Mouse (Mus musculus) testis, postnatal 10 days (tissue): ENCODE results near the gene Ebf4.
"Not testable (repeated sequence)": the region's sequence is repeated elsewhere in the genome, so short reads cannot be mapped to it uniquely, and the experiment has no call there.

ENCODE experiments used
- DNase-seq: peaks from one replicate; pipeline ENCODE4 v3.0.0; 2021; ENCODE audit warnings: low spot score

The Ebf4 gene

GRCm38 (mm10) chr2:130295331-130296133 is 563 bp downstream of the Ebf4 start:
- peak; percentile 62 for DNase-seq

GRCm38 (mm10) chr2:130296134-130296745 is 1.3 kb downstream of the Ebf4 start:
- DNase-seq, result no peak

- no peak for DNase-seq
Observed at GRCm38 (mm10) chr2:130297580-130297979, 2.6 kb downstream of the Ebf4 start.

GRCm38 (mm10) chr2:130303014-130303413 is 8.0 kb downstream of the Ebf4 start:
- DNase-seq, result no peak

- no peak for DNase-seq
Observed at GRCm38 (mm10) chr2:130327057-130327456, 32.1 kb downstream of the Ebf4 start.

GRCm38 (mm10) chr2:130329502-130329901 is 34.5 kb downstream of the Ebf4 start:
- DNase-seq, result no peak

- DNase-seq, result no peak
Observed at GRCm38 (mm10) chr2:130335112-130335511, 40.1 kb downstream of the Ebf4 start.

GRCm38 (mm10) chr2:130340464-130341219 is 45.7 kb downstream of the Ebf4 start:
- DNase-seq, result no peak

- no peak for DNase-seq
Observed at GRCm38 (mm10) chr2:130341220-130341580, 46.2 kb downstream of the Ebf4 start.

- DNase-seq, result no peak
Observed at GRCm38 (mm10) chr2:130350376-130350775, 55.4 kb downstream of the Ebf4 start.

- no peak for DNase-seq
Observed at GRCm38 (mm10) chr2:130351758-130352339, 56.9 kb downstream of the Ebf4 start.

GRCm38 (mm10) chr2:130353411-130353810 is 58.4 kb downstream of the Ebf4 start:
- no peak for DNase-seq

- DNase-seq, result no peak
Observed at GRCm38 (mm10) chr2:130353889-130354288, 58.9 kb downstream of the Ebf4 start.

- no peak for DNase-seq
Observed at GRCm38 (mm10) chr2:130357551-130357950, 62.6 kb downstream of the Ebf4 start.

- DNase-seq, result no peak
Observed at GRCm38 (mm10) chr2:130358852-130359251, 63.9 kb downstream of the Ebf4 start.

- peak; percentile 86 for DNase-seq
Observed at GRCm38 (mm10) chr2:130362511-130363026, 67.6 kb downstream of the Ebf4 start.

- DNase-seq, result no peak
Observed at GRCm38 (mm10) chr2:130365211-130366094, 70.5 kb downstream of the Ebf4 start.

GRCm38 (mm10) chr2:130367386-130367785 is 72.4 kb downstream of the Ebf4 start:
- DNase-seq, result no peak

- not testable (repeated sequence) for DNase-seq
Observed at GRCm38 (mm10) chr2:130373026-130373425, 78.1 kb downstream of the Ebf4 start.

- no peak for DNase-seq
Observed at GRCm38 (mm10) chr2:130374951-130375350, 80.0 kb downstream of the Ebf4 start.

GRCm38 (mm10) chr2:130383205-130383604 is 88.2 kb downstream of the Ebf4 start:
- DNase-seq, result no peak
